Mouse (Mus musculus) spleen, adult 2 months (tissue): Measurements from ENCODE around the gene Hist3h2ba.

Source experiments
- CTCF ChIP-seq: fragments of 200-500 bp; IDR thresholded peaks from 2 replicates; pipeline ENCODE4 v1.5.1; 2011; ENCODE audit warnings: mild to moderate bottlenecking, inconsistent platforms; ENCODE audit not compliant: insufficient read depth, insufficient read length, insufficient replicate concordance; ENCODE audit errors: extremely low read depth
- POLR2A ChIP-seq: fragments of 200-500 bp; IDR thresholded peaks from 2 replicates; pipeline ENCODE4 v1.6.1; 2011; ENCODE audit warnings: low read depth, low read length, inconsistent platforms

- TF ChIP-seq POLR2A (no peak), CTCF (no peak)
Observed at GRCm38 (mm10) chr11:58926651-58927050, 22.1 kb upstream of the Hist3h2ba start.
